Mouse (Mus musculus): ENCODE data around the gene Serpinb2.

GRCm38 (mm10) chr1:107562110-107562509, 50.9 kb downstream of the Serpinb2 start:
- TF ChIP-seq CTCF (IDR thresholded peaks at IDR 0.05; ENCODE audit: extremely low read depth, insufficient read depth, insufficient read length, insufficient replicate concordance) (no peak), POLR2A (IDR thresholded peaks at IDR 0.05; ENCODE audit: low read depth, low read length) (no peak)
